Mouse (Mus musculus) olfactory bulb, adult 2 months (tissue): ENCODE results near the gene Sim2.

Experiments used
- CTCF ChIP-seq: fragments of 200-500 bp; IDR thresholded peaks from 2 replicates; pipeline ENCODE4 v1.5.1; 2012; ENCODE audit warnings: low read depth, mild to moderate bottlenecking, low read length, moderate library complexity; ENCODE audit not compliant: insufficient read depth
- POLR2A ChIP-seq: fragments of 200-500 bp; IDR thresholded peaks from 2 replicates; pipeline ENCODE4 v1.6.1; 2012; ENCODE audit warnings: mild to moderate bottlenecking, low read depth, low read length, moderate library complexity; ENCODE audit not compliant: insufficient read depth

DNA sequence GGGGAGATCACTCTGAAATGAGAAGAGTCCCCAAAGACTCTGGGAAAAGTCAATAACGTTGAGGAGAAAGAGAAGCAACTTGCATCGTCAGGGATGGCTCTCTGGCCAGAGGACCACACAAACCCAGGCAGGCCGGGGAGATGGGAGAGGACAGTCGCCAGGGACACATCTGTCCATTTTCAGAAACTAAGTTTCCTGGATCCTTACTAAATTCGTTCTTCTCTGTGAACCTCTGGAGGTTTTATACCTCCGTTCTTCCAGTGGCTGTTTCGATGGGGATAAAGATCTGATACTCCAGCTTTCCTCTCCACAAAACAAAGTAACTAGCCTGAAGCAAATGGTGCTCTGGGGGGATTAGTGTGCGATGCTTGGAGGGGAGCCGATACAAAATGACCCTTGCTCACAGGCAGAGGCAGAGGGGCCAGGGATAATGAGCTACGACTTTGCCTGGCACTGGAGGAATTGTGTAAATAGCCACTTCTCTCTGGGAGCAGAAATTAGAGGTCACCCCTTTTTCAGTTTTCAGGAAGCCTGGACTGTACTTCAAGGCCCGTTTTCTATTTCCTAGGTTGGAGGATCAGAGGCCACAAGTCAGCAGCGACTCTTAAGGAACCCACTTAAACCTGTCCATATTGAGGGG is 7.9 kb downstream of the Sim2 start:
- no peak for TF ChIP-seq POLR2A
- no peak for TF ChIP-seq CTCF
